In genomic region chr8:116732684-116733647, GRCm38 (mm10) we compare ENCODE assay signal across 8 mouse cellular contexts. TPM values are rescaled to one million over a fixed set of nuclear protein-coding genes. Genes with fewer than 3 reads are reported as not detected.
DNase-seq lines count a peak whose midpoint lies in the region; ATAC-seq lines count a peak whose summit lies in the region.

Gene Cdyl2, minus strand, starts transcription at chr8:116732991.

- H3K4me3 ChIP-seq in midbrain, embryonic 11.5 days (ENCODE audit: low read depth, low read length): peak within 1 kb of the TSS; percentile 78

- WGBS in midbrain, embryonic 11.5 days: under 1% methylated on average over 104 of the region's 129 CpGs

- H3K27ac ChIP-seq in midbrain, embryonic 11.5 days (ENCODE audit: low read depth, low read length): peak within 1 kb of the TSS; percentile 27; the same call in 1 of the 2 replicates

- peak; percentile 88 for DNase-seq in adrenal gland, postnatal 14 days
- peak; percentile 83 for DNase-seq in embryo, embryonic 9.5 days (ENCODE audit: extremely low spot score)
- DNase-seq in heart, adult 11 months: peak; percentile 99
- DNase-seq in kidney, adult 11 months: peak; percentile 74
- DNase-seq in left cerebral cortex, postnatal 4 days: peak; percentile 78
- peak; percentile 98 for DNase-seq in midbrain, embryonic 11.5 days (ENCODE audit: low spot score, missing footprints)
- peak; percentile 83 for DNase-seq in right cerebral cortex, postnatal 4 days

- peak within 1 kb of the TSS; percentile 83 for H3K9ac ChIP-seq in midbrain, embryonic 11.5 days (ENCODE audit: low read length)

- no peaks in the 10 kb centered on the region for H3K36me3 ChIP-seq in midbrain, embryonic 11.5 days (ENCODE audit: control insufficient read depth, insufficient read depth, low read length)

- H3K4me2 ChIP-seq in midbrain, embryonic 11.5 days: peak within 1 kb of the TSS; percentile 76

- H3K9me3 ChIP-seq in midbrain, embryonic 11.5 days (ENCODE audit: control insufficient read depth, low read length): no peaks in the 10 kb centered on the region; the same call in 1 of the 2 replicates

- peak; percentile 90 for ATAC-seq in midbrain, embryonic 11.5 days (ENCODE audit: low FRiP score)
- no peak for ATAC-seq in erythroid progenitor cell, adult 5-6 weeks (replicated peaks; ENCODE audit: low FRiP score, poor library complexity, severe bottlenecking)

- intact Hi-C loops in left cerebral cortex, postnatal 4 days (cut with DNase I): no loop called here

- peaks cover 7% of the 10 kb centered on the region for H3K27me3 ChIP-seq in midbrain, embryonic 11.5 days (ENCODE audit: control insufficient read depth, insufficient read depth, low read length)

- H3K4me1 ChIP-seq in midbrain, embryonic 11.5 days (ENCODE audit: control insufficient read depth, insufficient read depth, low read length): no peaks in the 10 kb centered on the region

RNA-seq across cellular contexts. Expression of gene Cdyl2, which starts in this region (rescaled TPM):
- 7.6 and 9.2 TPM in 2 replicates for total RNA-seq in adrenal gland, postnatal 14 days (2021)
- 10 to 100 TPM; 18.4 to 20.8 TPM for total RNA-seq in left cerebral cortex, postnatal 4 days (2021)
- 4.3 and 4.6 TPM in 2 replicates for polyA plus RNA-seq in midbrain, embryonic 11.5 days (2014; fragmentation: Nextera tagmentation; extraction: Ambion mirVana)
- 1.1 TPM in 1 of 2 replicates, not detected in the other for total RNA-seq in erythroid progenitor cell, adult 5-6 weeks (2015; ENCODE audit: low replicate concordance)
- total RNA-seq in erythroid progenitor cell, adult 5-6 weeks (2017; ENCODE audit: low replicate concordance): 0.45 and 2.8 TPM in 2 replicates
